Mouse (Mus musculus): ENCODE measurements at regions not wholly inside any gene's neighbourhood (a gene's known extent, or its start where the extent isn't known, plus 50 kb on each side); places are given as distances from the start of the nearest gene placed in this dataset.

DNA sequence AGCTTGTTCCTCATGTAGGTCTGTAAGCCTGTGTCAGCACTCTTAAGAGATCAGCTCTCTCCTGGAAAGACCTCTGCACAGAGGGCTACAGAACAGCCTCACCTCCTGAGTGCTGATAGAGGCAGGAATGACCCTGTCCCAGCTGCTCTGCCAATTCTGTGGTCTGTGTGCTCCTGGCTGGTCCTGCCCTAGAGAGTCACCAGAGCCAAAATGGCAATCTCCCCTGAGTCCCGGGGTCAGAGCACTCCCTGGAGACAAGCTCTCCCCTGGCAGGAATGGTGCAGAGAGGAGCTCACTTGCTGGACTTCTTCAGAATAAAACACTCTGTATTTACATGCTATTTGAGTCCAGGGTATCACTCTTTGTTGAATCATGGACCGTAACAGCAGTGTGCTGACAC, 149.9 kb upstream of the Slc4a7 start:
- no peak overlapping the region for H3K27ac ChIP-seq (ENCODE audit: low read length)
- WGBS: 76% methylated on average over 2 of the region's 2 CpGs
- H3K9me3 ChIP-seq (ENCODE audit: control insufficient read depth, low read length): no peaks in the 10 kb centered on the region
- H3K4me3 ChIP-seq (ENCODE audit: low read length): no peak overlapping the region
- no peaks in the 10 kb centered on the region for H3K27me3 ChIP-seq (replicated peaks; ENCODE audit: control insufficient read depth, insufficient read depth, low read length)
- no peak for ATAC-seq
- no peak overlapping the region for H3K9ac ChIP-seq (ENCODE audit: low read depth, low read length)
- H3K4me2 ChIP-seq (ENCODE audit: low read depth, low read length): no peak overlapping the region
- no peaks in the 10 kb centered on the region for H3K36me3 ChIP-seq (ENCODE audit: control insufficient read depth, insufficient read depth, low read length)
- H3K4me1 ChIP-seq (ENCODE audit: control insufficient read depth, insufficient read depth, low read length): no peaks in the 10 kb centered on the region

DNA sequence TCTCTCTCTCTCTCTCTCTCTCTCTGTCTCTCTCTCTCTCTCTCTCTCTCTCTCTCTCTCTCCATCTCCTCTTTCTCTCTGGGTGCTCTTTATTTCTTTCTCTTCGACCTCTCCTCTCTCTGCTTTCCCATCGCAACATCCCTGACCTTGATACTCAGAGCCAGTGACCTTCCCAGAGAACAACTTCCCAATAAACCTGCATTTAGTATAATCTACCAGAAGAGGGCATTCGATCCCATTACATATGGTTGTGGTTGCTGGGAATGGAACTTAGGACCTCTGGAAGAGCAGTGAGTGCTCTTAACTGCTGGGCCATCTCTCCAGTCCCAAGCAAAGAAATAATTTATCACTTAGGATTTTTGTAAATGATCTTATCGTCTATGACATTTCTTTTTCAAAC, 127.2 kb upstream of the Slc4a7 start:
- Histone ChIP-seq H3K27me3 (replicated peaks; ENCODE audit: control insufficient read depth, insufficient read depth, low read length) (no peaks in the 10 kb centered on the region), H3K4me3 (ENCODE audit: low read length) (no peak overlapping the region), H3K4me1 (ENCODE audit: control insufficient read depth, insufficient read depth, low read length) (no peaks in the 10 kb centered on the region), H3K9me3 (ENCODE audit: control insufficient read depth, low read length) (no peaks in the 10 kb centered on the region), H3K27ac (ENCODE audit: low read length) (no peak overlapping the region), H3K36me3 (ENCODE audit: control insufficient read depth, insufficient read depth, low read length) (no peaks in the 10 kb centered on the region), H3K4me2 (ENCODE audit: low read depth, low read length) (no peak overlapping the region), H3K9ac (ENCODE audit: low read depth, low read length) (no peak overlapping the region)
- ATAC-seq: no peak
- 67% methylated on average over 4 of the region's 4 CpGs for WGBS

DNA sequence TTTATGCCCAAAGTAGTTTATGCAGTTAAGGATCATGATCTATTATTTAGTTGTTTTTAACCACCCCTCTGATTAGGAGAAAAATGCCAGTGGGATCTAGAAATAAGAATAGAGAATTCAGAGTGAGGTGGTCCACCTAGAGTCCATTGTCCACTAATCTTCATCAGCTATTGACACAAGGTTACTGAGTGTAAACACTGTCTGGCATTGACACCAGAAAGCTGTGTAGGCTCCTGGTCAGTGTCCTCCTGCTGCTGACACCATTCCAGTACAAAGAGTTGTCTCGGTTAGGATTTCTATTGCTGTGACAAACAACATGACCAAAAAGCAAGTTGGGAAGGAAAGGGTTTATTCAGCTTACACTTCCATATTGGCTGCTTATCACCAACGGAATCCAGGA, 110.1 kb upstream of the Slc4a7 start:
- WGBS: 60% methylated on average over 2 of the region's 2 CpGs
- Histone ChIP-seq H3K27me3 (replicated peaks; ENCODE audit: control insufficient read depth, insufficient read depth, low read length) (no peaks in the 10 kb centered on the region), H3K27ac (ENCODE audit: low read length) (no peak overlapping the region), H3K4me3 (ENCODE audit: low read length) (no peak overlapping the region), H3K9me3 (ENCODE audit: control insufficient read depth, low read length) (no peaks in the 10 kb centered on the region), H3K4me1 (ENCODE audit: control insufficient read depth, insufficient read depth, low read length) (no peaks in the 10 kb centered on the region; the same call in 1 of the 2 replicates), H3K9ac (ENCODE audit: low read depth, low read length) (no peak overlapping the region), H3K36me3 (ENCODE audit: control insufficient read depth, insufficient read depth, low read length) (no peaks in the 10 kb centered on the region), H3K4me2 (ENCODE audit: low read depth, low read length) (no peak overlapping the region)
- no peak for ATAC-seq

- Histone ChIP-seq H3K36me3 (ENCODE audit: control insufficient read depth, insufficient read depth, low read length) (no peaks in the 10 kb centered on the region), H3K9me3 (ENCODE audit: control insufficient read depth, low read length) (no peaks in the 10 kb centered on the region), H3K4me3 (ENCODE audit: low read length) (no peak overlapping the region), H3K4me1 (ENCODE audit: control insufficient read depth, insufficient read depth, low read length) (no peaks in the 10 kb centered on the region; the same call in 1 of the 2 replicates), H3K27ac (ENCODE audit: low read length) (no peak overlapping the region), H3K4me2 (ENCODE audit: low read depth, low read length) (no peak overlapping the region), H3K27me3 (replicated peaks; ENCODE audit: control insufficient read depth, insufficient read depth, low read length) (no peaks in the 10 kb centered on the region), H3K9ac (ENCODE audit: low read depth, low read length) (no peak overlapping the region)
- 88% methylated on average over 6 of the region's 6 CpGs for WGBS
- no peak for ATAC-seq
Observed at GRCm38 (mm10) chr14:14594753-14595152, 107.3 kb upstream of the Slc4a7 start.

DNA sequence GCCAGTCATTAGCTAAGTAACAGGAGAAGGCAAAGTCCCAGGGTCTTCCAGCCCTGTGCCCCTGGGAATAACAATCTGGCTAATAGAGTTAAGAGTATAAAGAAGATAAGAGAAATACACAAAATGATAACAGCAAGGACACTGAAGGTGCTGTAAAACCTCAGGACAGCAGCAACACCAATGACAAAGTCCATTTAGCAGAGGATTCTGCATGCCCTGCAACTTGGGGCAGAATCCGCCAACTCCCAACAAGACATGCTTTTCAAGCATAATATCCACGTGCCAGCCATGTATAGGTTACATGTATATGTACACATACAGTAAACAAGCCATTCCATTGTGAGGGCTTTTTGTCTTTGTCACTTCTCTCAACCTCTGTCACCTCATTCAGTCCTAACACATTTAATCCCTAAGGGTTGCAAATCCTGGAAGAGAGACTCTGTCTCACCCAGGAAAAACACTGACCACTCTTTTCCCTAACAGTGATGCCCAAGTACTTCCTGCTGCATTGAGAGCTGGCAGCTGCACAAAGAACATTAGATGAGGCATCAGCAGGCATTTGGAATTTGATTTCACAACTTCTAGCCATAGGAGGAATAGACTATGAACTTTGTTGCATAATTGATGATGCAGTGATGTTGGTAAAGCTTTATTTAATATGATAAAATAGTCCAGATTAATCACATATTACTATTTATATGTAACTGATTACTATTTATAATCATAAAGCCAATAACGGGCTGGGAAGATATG, 105.8 kb upstream of the Slc4a7 start:
- H3K4me1 ChIP-seq (ENCODE audit: control insufficient read depth, insufficient read depth, low read length): no peaks in the 10 kb centered on the region; the same call in 1 of the 2 replicates
- 71% methylated on average over 3 of the region's 3 CpGs for WGBS
- H3K36me3 ChIP-seq (ENCODE audit: control insufficient read depth, insufficient read depth, low read length): no peaks in the 10 kb centered on the region
- peak; percentile 77 for ATAC-seq
- no peaks in the 10 kb centered on the region for H3K9me3 ChIP-seq (ENCODE audit: control insufficient read depth, low read length)
- no peak overlapping the region for H3K9ac ChIP-seq (ENCODE audit: low read depth, low read length)
- no peak overlapping the region for H3K4me3 ChIP-seq (ENCODE audit: low read length)
- H3K27me3 ChIP-seq (replicated peaks; ENCODE audit: control insufficient read depth, insufficient read depth, low read length): no peaks in the 10 kb centered on the region
- H3K4me2 ChIP-seq (ENCODE audit: low read depth, low read length): no peak overlapping the region
- peak overlapping the region; percentile 39; the same call in 1 of the 2 replicates for H3K27ac ChIP-seq (ENCODE audit: low read length)

- no peaks in the 10 kb centered on the region for H3K36me3 ChIP-seq (ENCODE audit: control insufficient read depth, insufficient read depth, low read length)
- no peak overlapping the region for H3K27ac ChIP-seq (ENCODE audit: low read length)
- H3K4me3 ChIP-seq (ENCODE audit: low read length): no peak overlapping the region
- no peaks in the 10 kb centered on the region; the same call in 1 of the 2 replicates for H3K4me1 ChIP-seq (ENCODE audit: control insufficient read depth, insufficient read depth, low read length)
- H3K9ac ChIP-seq (ENCODE audit: low read depth, low read length): no peak overlapping the region
- ATAC-seq: no peak
- H3K4me2 ChIP-seq (ENCODE audit: low read depth, low read length): no peak overlapping the region
- no peaks in the 10 kb centered on the region for H3K9me3 ChIP-seq (ENCODE audit: control insufficient read depth, low read length)
- no peaks in the 10 kb centered on the region for H3K27me3 ChIP-seq (replicated peaks; ENCODE audit: control insufficient read depth, insufficient read depth, low read length)
- 76% methylated on average over 2 of the region's 2 CpGs for WGBS
Observed at GRCm38 (mm10) chr14:14599586-14599985, 102.5 kb upstream of the Slc4a7 start.

DNA sequence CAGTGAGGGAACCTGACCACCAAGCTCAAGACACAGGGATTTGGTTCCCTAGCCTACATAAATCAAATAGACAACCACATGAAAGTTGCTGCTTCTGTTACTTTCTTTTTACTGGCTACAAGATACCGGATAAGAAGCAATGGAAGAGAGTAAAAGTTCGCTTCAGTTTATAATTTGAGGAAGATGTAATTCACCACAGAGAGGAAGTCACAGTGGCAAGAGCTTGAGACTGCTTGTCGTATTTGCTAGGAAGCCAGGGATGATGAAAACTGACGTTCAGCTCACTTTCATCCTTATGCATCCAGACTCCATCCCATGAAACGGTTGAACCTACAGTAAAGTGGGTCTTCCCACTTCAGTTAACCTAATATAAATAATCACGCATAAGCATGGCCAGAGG, 102.1 kb upstream of the Slc4a7 start:
- H3K4me2 ChIP-seq (ENCODE audit: low read depth, low read length): no peak overlapping the region
- H3K9ac ChIP-seq (ENCODE audit: low read depth, low read length): no peak overlapping the region
- WGBS: 64% methylated on average over 6 of the region's 6 CpGs
- no peaks in the 10 kb centered on the region for H3K9me3 ChIP-seq (ENCODE audit: control insufficient read depth, low read length)
- ATAC-seq: no peak
- H3K36me3 ChIP-seq (ENCODE audit: control insufficient read depth, insufficient read depth, low read length): no peaks in the 10 kb centered on the region
- no peaks in the 10 kb centered on the region; the same call in 1 of the 2 replicates for H3K4me1 ChIP-seq (ENCODE audit: control insufficient read depth, insufficient read depth, low read length)
- no peaks in the 10 kb centered on the region for H3K27me3 ChIP-seq (replicated peaks; ENCODE audit: control insufficient read depth, insufficient read depth, low read length)
- H3K27ac ChIP-seq (ENCODE audit: low read length): no peak overlapping the region
- no peak overlapping the region for H3K4me3 ChIP-seq (ENCODE audit: low read length)

GRCm38 (mm10) chr14:14603439-14603838, 98.6 kb upstream of the Slc4a7 start:
- H3K4me3 ChIP-seq (ENCODE audit: low read length): no peak overlapping the region
- H3K4me1 ChIP-seq (ENCODE audit: control insufficient read depth, insufficient read depth, low read length): no peaks in the 10 kb centered on the region
- H3K27ac ChIP-seq (ENCODE audit: low read length): no peak overlapping the region
- H3K36me3 ChIP-seq (ENCODE audit: control insufficient read depth, insufficient read depth, low read length): no peaks in the 10 kb centered on the region
- H3K4me2 ChIP-seq (ENCODE audit: low read depth, low read length): no peak overlapping the region
- ATAC-seq: no peak
- no peaks in the 10 kb centered on the region for H3K9me3 ChIP-seq (ENCODE audit: control insufficient read depth, low read length)
- no peaks in the 10 kb centered on the region for H3K27me3 ChIP-seq (replicated peaks; ENCODE audit: control insufficient read depth, insufficient read depth, low read length)
- 61% methylated on average over 1 of the region's 1 CpGs for WGBS
- H3K9ac ChIP-seq (ENCODE audit: low read depth, low read length): no peak overlapping the region

DNA sequence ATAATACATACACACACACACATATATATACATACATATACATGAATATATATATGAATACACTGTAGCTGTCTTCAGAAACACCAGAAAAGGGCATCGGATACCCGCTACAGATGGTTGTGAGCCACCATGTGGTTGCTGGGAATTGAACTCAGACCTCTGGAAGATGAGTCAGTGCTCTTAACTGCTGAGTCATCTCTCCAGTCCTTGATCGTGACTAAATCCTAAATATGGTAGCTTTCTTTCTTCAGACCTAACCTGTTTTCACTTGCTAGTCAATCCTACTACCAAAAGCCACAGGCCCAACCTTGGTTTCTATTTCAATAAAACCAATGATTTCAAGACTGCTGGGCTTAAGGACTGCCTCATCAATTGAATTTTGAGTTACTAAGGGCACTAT, 95.0 kb upstream of the Slc4a7 start:
- 92% methylated on average over 3 of the region's 3 CpGs for WGBS
- H3K27me3 ChIP-seq (replicated peaks; ENCODE audit: control insufficient read depth, insufficient read depth, low read length): no peaks in the 10 kb centered on the region
- H3K9me3 ChIP-seq (ENCODE audit: control insufficient read depth, low read length): 0 out of 2 replicates have a peak, but pooled peaks cover 3% of the 10 kb centered on the region
- H3K4me3 ChIP-seq (ENCODE audit: low read length): no peak overlapping the region
- no peak for ATAC-seq
- H3K36me3 ChIP-seq (ENCODE audit: control insufficient read depth, insufficient read depth, low read length): no peaks in the 10 kb centered on the region
- H3K4me2 ChIP-seq (ENCODE audit: low read depth, low read length): no peak overlapping the region
- no peak overlapping the region for H3K27ac ChIP-seq (ENCODE audit: low read length)
- H3K4me1 ChIP-seq (ENCODE audit: control insufficient read depth, insufficient read depth, low read length): no peaks in the 10 kb centered on the region
- H3K9ac ChIP-seq (ENCODE audit: low read depth, low read length): no peak overlapping the region

- H3K27me3 ChIP-seq (replicated peaks; ENCODE audit: control insufficient read depth, insufficient read depth, low read length): no peaks in the 10 kb centered on the region
- 0 out of 2 replicates have a peak, but pooled peaks cover 3% of the 10 kb centered on the region for H3K9me3 ChIP-seq (ENCODE audit: control insufficient read depth, low read length)
- ATAC-seq: peak; percentile 46; the same call in 1 of the 2 replicates
- H3K27ac ChIP-seq (ENCODE audit: low read length): no peak overlapping the region
- H3K9ac ChIP-seq (ENCODE audit: low read depth, low read length): no peak overlapping the region
- no peak overlapping the region for H3K4me3 ChIP-seq (ENCODE audit: low read length)
- no peaks in the 10 kb centered on the region for H3K4me1 ChIP-seq (ENCODE audit: control insufficient read depth, insufficient read depth, low read length)
- H3K4me2 ChIP-seq (ENCODE audit: low read depth, low read length): no peak overlapping the region
- WGBS: 47% methylated on average over 3 of the region's 3 CpGs
- H3K36me3 ChIP-seq (ENCODE audit: control insufficient read depth, insufficient read depth, low read length): no peaks in the 10 kb centered on the region
Observed at GRCm38 (mm10) chr14:14612245-14612644, 89.8 kb upstream of the Slc4a7 start.
